Mouse (Mus musculus) lung, adult 2 months (tissue): Measurements from ENCODE around the gene Lipn. TPM values are rescaled to one million over a fixed set of nuclear protein-coding genes. Genes with fewer than 3 reads are reported as not detected.
A peak's percentile ranks its signal among the peaks of the same experiment; 100 is the strongest.

Experiments
- DNase-seq: peaks from one replicate; pipeline ENCODE4 v3.0.0; 2022
- H3K4me1 ChIP-seq: fragments of 200-500 bp; 2 replicates; pipeline ENCODE4 v1.6.1; 2011; ENCODE audit warnings: low read length; ENCODE audit not compliant: control insufficient read depth, insufficient read depth
- H3K4me3 ChIP-seq: fragments of 200-500 bp; replicated peaks from 2 replicates; pipeline ENCODE3; 2011; ENCODE audit warnings: low read depth, mild to moderate bottlenecking, control low read depth, low read length; ENCODE audit errors: extremely low read depth
- CTCF ChIP-seq: fragments of 200-500 bp; IDR thresholded peaks from 2 replicates; pipeline ENCODE4 v1.5.1; 2011; ENCODE audit warnings: mild to moderate bottlenecking, low read length, control low read depth; ENCODE audit not compliant: insufficient read depth
- POLR2A ChIP-seq: fragments of 200-500 bp; IDR thresholded peaks from 2 replicates; pipeline ENCODE4 v1.6.1; 2011; ENCODE audit warnings: low read depth, mild to moderate bottlenecking, control low read depth, low read length, borderline replicate concordance; ENCODE audit errors: extremely low read depth
- WGBS: fragments of 180-500 bp; shearing (Covaris S2); methylation state at CpG from one replicate; pipeline ENCODE4 v1.1.7; 2018; 5-methylcytosine and 5-hydroxymethylcytosine counted together
- polyA plus RNA-seq: library from polyadenylated mRNA; depleted of rRNA; stranded (reverse); fragments of >200 nt; gene quantifications from 2 replicates; pipeline ENCODE4 v1.2.3, GENCODE M21; 2012; rRNA removed

Gene Lipn
- polyA plus RNA-seq, result not detected in 2 replicates

DNA sequence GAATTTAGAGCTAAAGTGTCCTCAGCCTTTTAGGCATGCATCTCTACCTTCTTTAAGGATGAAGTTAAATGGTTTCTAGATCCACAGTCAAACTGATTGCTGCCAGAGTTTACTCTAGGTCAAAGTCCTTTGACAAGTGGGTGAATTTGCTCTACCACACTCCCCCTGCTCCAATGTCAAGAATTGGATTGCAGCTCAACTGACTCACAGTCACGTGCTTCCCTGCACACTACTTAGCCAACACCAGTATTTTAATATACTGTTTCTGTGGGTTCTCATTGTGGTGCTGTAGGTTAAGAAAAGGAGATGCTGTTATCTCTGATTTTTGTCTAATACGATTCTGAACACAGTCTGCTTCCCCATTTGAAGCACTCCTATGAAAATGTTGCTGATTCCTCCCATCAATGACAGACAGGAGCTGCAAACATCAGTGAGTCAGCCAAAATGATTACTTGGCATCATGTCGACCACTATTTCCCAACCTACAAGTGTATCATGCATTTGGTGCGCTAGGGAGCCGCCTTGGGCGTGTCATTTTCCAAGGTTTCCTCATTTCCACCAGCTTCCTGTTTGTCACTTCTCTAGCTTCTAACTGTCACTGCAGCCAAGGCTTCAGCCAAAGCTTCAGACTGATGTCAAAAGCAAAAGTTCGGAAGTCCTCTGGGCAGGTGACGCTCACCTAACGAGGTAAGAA, at the start of gene Lipn:
Gene Lipn (plus strand): TSS at position 580 of the 694 bp plus-strand sequence.
- Histone ChIP-seq H3K4me3 (no peak within 1 kb of the TSS), H3K4me1 (no peaks in the 10 kb centered on the region; the same call in 1 of the 2 replicates)
- DNase-seq, result no peak
- TF ChIP-seq POLR2A (no peak), CTCF (no peak)
- 75% methylated on average over 9 of the region's 9 CpGs for WGBS

DNA sequence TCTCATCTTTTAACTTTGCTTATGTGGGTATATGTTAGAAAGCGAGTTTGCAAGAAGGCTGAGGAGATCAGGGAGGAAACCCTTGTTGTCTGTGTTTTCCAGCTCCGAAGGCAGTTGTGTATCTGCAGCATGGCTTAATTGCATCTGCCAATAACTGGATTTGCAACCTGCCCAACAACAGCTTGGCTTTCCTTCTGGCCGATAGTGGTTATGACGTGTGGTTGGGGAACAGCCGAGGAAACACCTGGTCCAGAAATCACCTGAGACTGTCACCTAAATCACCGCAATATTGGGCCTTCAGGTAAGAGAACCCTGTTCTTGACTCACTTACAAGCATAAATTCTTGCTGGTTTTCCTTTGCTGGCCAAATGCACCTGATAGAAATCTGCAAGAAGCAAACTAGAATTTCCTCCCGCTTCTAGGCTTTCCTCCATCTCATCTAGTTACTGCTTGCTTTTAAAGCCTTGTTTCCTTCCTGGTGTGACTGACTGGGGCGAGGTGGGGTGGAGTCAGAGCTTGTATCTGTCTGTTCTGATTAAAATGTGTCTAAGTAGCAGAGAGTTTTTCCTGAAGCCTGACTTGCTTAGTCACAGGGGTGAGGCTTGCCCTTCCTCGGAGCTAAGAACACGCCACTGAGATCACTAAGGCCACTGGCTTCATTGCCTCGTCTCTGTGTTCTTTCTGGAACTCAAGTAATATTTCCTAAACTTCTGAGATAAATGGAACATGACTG, 45.6 kb upstream of the Lipn start:
- TF ChIP-seq CTCF, result no peak
- no peak for TF ChIP-seq POLR2A
- 71% methylated on average over 11 of the region's 11 CpGs for WGBS
- DNase-seq, result no peak
- Histone ChIP-seq H3K4me1 (no peaks in the 10 kb centered on the region), H3K4me3 (no peak overlapping the region)

DNA sequence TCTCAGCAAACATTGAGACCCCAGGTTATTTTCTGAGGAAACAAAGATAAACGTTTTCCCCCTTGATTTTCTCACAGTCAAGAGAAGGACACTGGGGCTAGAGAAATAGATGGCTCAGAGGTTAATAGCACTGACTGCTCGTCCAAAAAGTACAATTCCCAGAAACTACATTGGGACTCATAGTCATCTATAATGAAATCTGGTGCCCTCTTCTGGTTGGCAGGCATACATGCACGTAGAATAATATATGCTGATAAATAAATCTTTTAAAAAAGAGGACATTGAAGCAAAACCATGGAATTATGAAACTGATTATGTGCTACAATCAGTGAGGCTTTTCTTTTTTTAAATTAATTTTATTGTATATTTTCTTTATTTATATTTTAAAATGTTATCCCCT, 44.4 kb upstream of the Lipn start:
- 31% methylated on average over 3 of the region's 3 CpGs for WGBS
- Histone ChIP-seq H3K4me1 (no peaks in the 10 kb centered on the region), H3K4me3 (no peak overlapping the region)
- TF ChIP-seq POLR2A, result no peak
- TF ChIP-seq CTCF, result peak; percentile 12; the same call in 1 of the 2 replicates
- DNase-seq, result no peak

DNA sequence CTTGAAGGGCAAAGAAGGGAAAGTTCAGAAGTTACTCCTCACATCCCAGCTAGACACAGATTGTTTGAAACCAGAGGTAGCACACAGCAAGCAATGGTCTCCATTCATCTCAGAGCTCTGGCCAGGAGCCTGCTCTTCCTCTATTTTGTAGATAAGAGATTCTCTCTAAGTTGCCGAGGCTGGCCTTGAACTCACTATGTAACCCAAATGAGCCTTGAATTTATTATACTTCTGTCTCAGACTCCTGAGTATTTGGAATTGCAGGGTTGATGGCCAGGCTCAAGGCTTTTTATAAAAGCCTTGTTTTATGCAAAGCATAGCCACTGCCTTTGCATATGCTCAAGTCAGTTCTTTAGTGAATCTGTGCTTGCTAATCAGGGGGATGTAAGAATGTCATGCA, 27.4 kb upstream of the Lipn start:
- WGBS, result 78% methylated on average over 1 of the region's 1 CpGs
- no peak for DNase-seq
- TF ChIP-seq CTCF (no peak), POLR2A (no peak)
- Histone ChIP-seq H3K4me1 (no peaks in the 10 kb centered on the region), H3K4me3 (no peak overlapping the region)

DNA sequence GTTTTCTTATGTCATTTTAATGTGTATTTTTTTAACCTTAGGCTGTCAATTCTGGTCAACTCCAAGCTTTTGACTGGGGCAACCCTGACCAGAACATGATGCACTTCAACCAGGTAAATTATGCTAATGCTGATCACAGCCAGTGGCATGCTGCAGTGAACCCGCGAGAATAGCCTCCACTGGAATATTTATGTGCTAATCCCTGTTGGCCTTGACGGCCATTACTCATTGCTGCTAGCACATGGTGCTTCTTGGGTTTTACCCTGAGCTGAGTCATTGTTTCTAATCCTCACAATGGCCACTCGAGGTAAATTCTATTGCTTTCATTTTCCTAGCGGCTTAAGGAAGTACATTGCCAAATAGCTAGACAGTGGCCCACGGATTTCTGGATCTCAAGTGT, 24.1 kb upstream of the Lipn start:
- 58% methylated on average over 6 of the region's 6 CpGs for WGBS
- DNase-seq, result no peak
- Histone ChIP-seq H3K4me3 (no peak overlapping the region), H3K4me1 (no peaks in the 10 kb centered on the region)
- TF ChIP-seq CTCF (no peak), POLR2A (no peak)

DNA sequence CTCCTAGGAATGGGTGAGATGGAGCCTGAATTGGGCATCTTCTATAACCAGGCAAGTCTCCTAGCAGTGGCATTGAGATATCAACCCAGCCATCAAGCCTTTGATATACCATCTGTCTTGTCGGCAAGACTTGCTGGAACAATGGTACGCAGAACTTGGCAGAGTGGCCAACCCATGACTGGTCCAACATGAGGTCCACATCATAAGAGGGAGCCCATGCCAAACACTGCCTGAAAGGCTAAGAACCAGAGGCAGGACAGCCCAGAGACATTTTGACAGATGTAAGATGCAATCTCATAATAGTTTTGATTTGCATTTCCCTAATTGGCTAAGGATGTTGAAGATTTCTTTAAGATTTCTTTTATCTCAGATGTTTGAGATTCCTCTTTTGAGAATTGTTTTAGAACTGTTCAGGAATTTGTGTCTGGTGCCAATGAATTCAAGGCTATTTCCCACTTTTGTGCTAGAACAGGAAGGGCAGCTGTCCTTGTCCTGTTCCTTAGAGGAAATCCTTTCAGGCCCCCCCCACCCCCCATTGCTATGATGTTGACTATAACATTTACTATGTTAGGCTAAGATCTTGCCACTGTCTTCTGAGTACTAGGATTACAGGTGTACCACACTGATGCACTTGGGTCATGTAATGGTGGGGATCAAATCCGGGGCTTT, 17.7 kb upstream of the Lipn start:
- DNase-seq, result no peak
- TF ChIP-seq CTCF, result no peak
- TF ChIP-seq POLR2A, result no peak
- Histone ChIP-seq H3K4me3 (no peak overlapping the region), H3K4me1 (no peaks in the 10 kb centered on the region)
- WGBS, result 65% methylated on average over 3 of the region's 3 CpGs

DNA sequence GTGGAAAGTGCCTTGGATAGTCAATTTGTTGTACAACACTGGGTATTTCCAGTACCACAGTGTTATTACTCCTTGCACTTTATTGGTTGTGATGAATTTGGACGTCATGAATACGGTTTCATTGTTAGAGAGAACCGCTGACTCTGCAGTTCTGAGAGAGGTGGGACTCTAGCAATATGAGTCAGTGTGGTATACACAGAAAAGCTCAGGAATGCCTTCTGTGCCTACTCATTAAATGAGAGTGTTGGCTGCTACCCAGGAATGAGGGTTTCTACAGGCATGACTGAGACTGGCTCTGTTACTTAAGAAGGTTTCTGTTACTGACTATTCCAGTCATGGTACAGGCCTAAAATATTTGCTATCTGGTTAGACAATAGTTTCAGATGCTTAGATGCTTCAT, 15.7 kb upstream of the Lipn start:
- DNase-seq, result no peak
- Histone ChIP-seq H3K4me1 (no peaks in the 10 kb centered on the region), H3K4me3 (no peak overlapping the region)
- TF ChIP-seq CTCF, result no peak
- no peak for TF ChIP-seq POLR2A
- WGBS, result 65% methylated on average over 3 of the region's 3 CpGs

DNA sequence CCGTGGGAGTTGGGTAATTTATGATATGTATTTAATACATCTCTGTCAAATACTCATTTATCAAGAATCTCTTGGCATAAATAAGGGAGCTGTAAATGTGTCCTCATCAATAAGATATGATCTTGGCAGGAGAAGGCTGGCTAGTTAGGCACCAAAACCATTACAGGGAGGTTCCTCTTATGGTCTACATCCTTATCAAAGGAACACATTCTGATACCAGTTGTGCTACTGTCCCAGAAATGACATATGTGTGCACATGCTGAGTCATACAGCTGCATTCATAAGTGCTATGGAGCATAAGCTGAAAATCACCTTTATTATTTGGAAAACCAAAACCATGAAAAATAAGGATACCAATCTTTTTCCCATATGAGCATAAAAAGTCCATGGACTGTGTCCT, 3.6 kb upstream of the Lipn start:
- TF ChIP-seq CTCF (no peak), POLR2A (no peak)
- no peak overlapping the region for H3K4me3 ChIP-seq
- DNase-seq, result no peak
- WGBS, result 31% methylated on average over 1 of the region's 1 CpGs
- H3K4me1 ChIP-seq, result no peaks in the 10 kb centered on the region; the same call in 1 of the 2 replicates

DNA sequence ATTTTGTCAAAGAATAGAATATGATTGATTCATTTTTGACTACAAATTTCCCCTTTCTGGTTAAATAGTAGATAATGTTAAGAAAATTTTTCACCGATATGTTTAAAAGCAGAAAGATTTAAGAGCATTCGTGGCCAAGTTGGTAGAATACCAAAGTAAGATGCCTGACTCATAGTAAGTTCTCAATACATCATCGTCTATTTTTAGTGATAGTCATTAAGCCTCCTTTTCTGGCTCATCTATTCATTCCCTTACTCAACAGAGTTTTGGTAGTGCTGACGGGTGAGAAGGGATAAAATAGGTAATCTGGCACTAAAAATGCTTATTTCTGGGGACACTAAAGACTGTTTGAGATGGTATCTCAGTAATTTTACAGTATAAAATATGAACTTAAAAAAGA, 3.1 kb upstream of the Lipn start:
- DNase-seq, result no peak
- TF ChIP-seq CTCF, result no peak
- TF ChIP-seq POLR2A, result no peak
- WGBS, result 79% methylated on average over 4 of the region's 4 CpGs
- Histone ChIP-seq H3K4me3 (no peak overlapping the region), H3K4me1 (no peaks in the 10 kb centered on the region; the same call in 1 of the 2 replicates)

DNA sequence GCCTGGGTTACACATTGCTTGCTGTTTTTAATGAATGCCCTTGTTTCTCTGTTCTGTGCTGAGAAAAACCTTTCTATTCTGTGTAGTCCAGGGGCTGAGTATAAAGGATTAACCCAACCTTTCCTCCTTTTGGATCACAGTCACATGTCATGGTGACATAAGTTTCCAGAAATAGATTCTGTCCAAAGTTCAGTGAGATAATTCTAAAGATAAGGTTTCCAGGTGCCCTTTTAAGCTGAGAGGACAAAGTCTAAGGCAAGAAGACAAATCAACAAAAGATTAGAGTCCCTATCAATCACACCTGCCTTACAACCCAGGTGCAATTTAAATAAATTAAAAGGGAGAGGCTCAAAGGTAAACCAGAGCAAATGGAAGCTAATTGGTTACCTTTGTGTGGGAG, 7.1 kb downstream of the Lipn start:
- Histone ChIP-seq H3K4me1 (no peaks in the 10 kb centered on the region), H3K4me3 (no peak overlapping the region)
- DNase-seq, result no peak
- TF ChIP-seq CTCF (no peak), POLR2A (no peak)
